Comparison of ENCODE assay signal across 8 mouse cellular contexts in genomic region chr5:31179766-31180630, GRCm38 (mm10). TPM values are rescaled to one million over a fixed set of nuclear protein-coding genes. Genes with fewer than 3 reads are reported as not detected.
DNase-seq lines count a peak whose midpoint lies in the region; ATAC-seq and TF ChIP-seq lines count a peak whose summit lies in the region.

Gene Gm29609, minus strand, starts transcription at chr5:31179911.
Gene Gtf3c2, minus strand, starts transcription at chr5:31180144.

- H3K4me2 ChIP-seq in forebrain, embryonic 15.5 days (replicated peaks) = peak within 1 kb of the TSS; percentile 98

- peak; percentile 99 for ATAC-seq in forebrain, embryonic 15.5 days (replicated peaks)
- ATAC-seq in neutrophil, adult 5-6 weeks (ENCODE audit: extremely low read depth, insufficient number of reproducible peaks, low FRiP score, poor library complexity, severe bottlenecking) = peak; percentile 91

- under 1% methylated on average over 59 of the region's 59 CpGs for WGBS in forebrain, embryonic 15.5 days
- under 1% methylated on average over 59 of the region's 59 CpGs for WGBS in lung, adult 2 months

- H3K9ac ChIP-seq in ES-E14 (ENCODE audit: insufficient read depth, low read depth, low read length, poor library complexity, severe bottlenecking) = peak within 1 kb of the TSS; percentile 94
- peak within 1 kb of the TSS; percentile 82 for H3K9ac ChIP-seq in forebrain, embryonic 15.5 days (replicated peaks)

- DNase-seq in ES-E14 (ENCODE audit: low read depth, low spot score) = peak; percentile 95
- peak; percentile 98 for DNase-seq in cerebellum, adult 11-12 months
- peak; percentile 89 for DNase-seq in heart, postnatal 25 days (ENCODE audit: low spot score)
- DNase-seq in layer of hippocampus, adult 18-20 months (ENCODE audit: low spot score in 2 of 2) = peak; percentile 97 to 98
- peak; percentile 92 for DNase-seq in lung, adult 2 months
- DNase-seq in thymus, adult 18-20 months = peak; percentile 89 to 95

- TF ChIP-seq CTCF in lung, adult 2 months (IDR thresholded peaks at IDR 0.05; ENCODE audit: insufficient read depth, low read length) = no peak

- H3K9me3 ChIP-seq in ES-E14 (ENCODE audit: control insufficient read depth, insufficient read depth, low read depth, low read length) = no peaks in the 10 kb centered on the region
- no peaks in the 10 kb centered on the region for H3K9me3 ChIP-seq in forebrain, embryonic 15.5 days

- intact Hi-C loops in heart, postnatal 25 days (cut with DNase I) = loop anchor here (1.0 to 5.0 kb wide), 2 partner anchors 13 to 112 kb away; partner anchors contain the start of genes Eif2b4, Ift172 and Snx17

- peak; percentile 93; the same call in 1 of the 2 replicates for TF ChIP-seq POLR2A in lung, adult 2 months (IDR thresholded peaks at IDR 0.05; ENCODE audit: borderline replicate concordance, extremely low read depth, low read depth, low read length)

- H3K36me3 ChIP-seq in ES-E14 (ENCODE audit: control insufficient read depth, insufficient read depth, low read length, poor library complexity, severe bottlenecking) = no peaks in the 10 kb centered on the region; the same call in 1 of the 2 replicates
- H3K36me3 ChIP-seq in forebrain, embryonic 15.5 days = no peaks in the 10 kb centered on the region; the same call in 1 of the 2 replicates

- no peaks in the 10 kb centered on the region for H3K27me3 ChIP-seq in forebrain, embryonic 15.5 days

- peak within 1 kb of the TSS; percentile 89 for H3K27ac ChIP-seq in ES-E14 (ENCODE audit: insufficient read depth, low read depth, low read length, poor library complexity, severe bottlenecking)
- peak within 1 kb of the TSS; percentile 99 for H3K27ac ChIP-seq in forebrain, embryonic 15.5 days (replicated peaks)

- peak within 1 kb of the TSS; percentile 95 to 97 for H3K4me3 ChIP-seq in ES-E14 (ENCODE audit: insufficient read depth in 1 of 2, low read depth in 1 of 2, low read length in 2 of 2, poor library complexity in 1 of 2, severe bottlenecking in 1 of 2)
- peak within 1 kb of the TSS; percentile 92 for H3K4me3 ChIP-seq in forebrain, embryonic 15.5 days
- H3K4me3 ChIP-seq in lung, adult 2 months (replicated peaks; ENCODE audit: extremely low read depth, low read depth, low read length) = peak within 1 kb of the TSS; percentile 91

- peaks cover 2% of the 10 kb centered on the region in 2 experiments; a peak in 2 of 4 replicates for H3K4me1 ChIP-seq in ES-E14 (ENCODE audit: control insufficient read depth in 2 of 2, insufficient read depth in 2 of 2, low read length in 2 of 2, poor library complexity in 1 of 2)
- H3K4me1 ChIP-seq in forebrain, embryonic 15.5 days = peaks cover 22% of the 10 kb centered on the region
- peaks cover 2% of the 10 kb centered on the region; the same call in 1 of the 2 replicates for H3K4me1 ChIP-seq in lung, adult 2 months (ENCODE audit: control insufficient read depth, insufficient read depth, low read length)

- in situ Hi-C loops in ES-E14 (cut with MboI; ENCODE audit: low sequenced_read_pairs in 2 of 2, unreplicated experiment in 2 of 2) = no loop called here

TF ChIP-seq in ES-E14, 5 proteins besides CTCF, POLR2A, EP300 and RAD21:
- TF ChIP-seq HCFC1 (IDR thresholded peaks at IDR 0.05; ENCODE audit: borderline replicate concordance, insufficient read depth, low read length) (peak; percentile 78), ZC3H11A (IDR thresholded peaks at IDR 0.05; ENCODE audit: borderline replicate concordance, low read depth, low read length) (no peak)

RNA-seq across cellular contexts. Expression of gene Gm29609, which starts in this region (rescaled TPM):
- total RNA-seq in ES-E14 (2012; rRNA removed) = 3.1 and 6.3 TPM in 2 replicates
- 1.2 and 1.8 TPM in 2 replicates for polyA plus RNA-seq in forebrain, embryonic 15.5 days (2015; fragmentation: Nextera tagmentation; extraction: Ambion mirVana)
- under 1 TPM; 0.23 to 0.28 TPM for total RNA-seq in heart, postnatal 25 days (2021)
- total RNA-seq in layer of hippocampus, adult 18-20 months (2021) = 1 to 10 TPM; 3.6 to 3.8 TPM
- 2.2 and 2.7 TPM in 2 replicates for polyA plus RNA-seq in lung, adult 2 months (2012; rRNA removed)
- total RNA-seq in neutrophil, adult 5-6 weeks (2017) = 2.8 and 3.6 TPM in 2 replicates

RNA-seq across cellular contexts. Expression of gene Gtf3c2, which starts in this region (rescaled TPM):
- 73.8 and 83.8 TPM in 2 replicates for total RNA-seq in ES-E14 (2012; rRNA removed)
- polyA plus RNA-seq in forebrain, embryonic 15.5 days (2015; fragmentation: Nextera tagmentation; extraction: Ambion mirVana) = 69.5 and 75.4 TPM in 2 replicates
- 10 to 100 TPM; 32.0 to 35.8 TPM for total RNA-seq in heart, postnatal 25 days (2021)
- 10 to 100 TPM; 57.7 to 60.9 TPM for total RNA-seq in layer of hippocampus, adult 18-20 months (2021)
- polyA plus RNA-seq in lung, adult 2 months (2012; rRNA removed) = 39.2 and 59.2 TPM in 2 replicates
- 86.1 and 86.9 TPM in 2 replicates for total RNA-seq in neutrophil, adult 5-6 weeks (2017)

Comparison
In these comparisons a context has a peak if more than half of its experiments do, and no peak if none do; other contexts are left out.
1. Peak in every context shown above with its lines: DNase-seq, ATAC-seq, H3K4me3 ChIP-seq and H3K27ac ChIP-seq.